Mouse (Mus musculus): ENCODE results near the gene Fads1. TPM values are rescaled to one million over a fixed set of nuclear protein-coding genes. Genes with fewer than 3 reads are reported as not detected.

Fads1 gene
- polyA plus RNA-seq, 1 experiment from 2014 or later = 89.6 TPM

- Histone ChIP-seq H3K4me3 (no peak overlapping the region), H3K27me3 (ENCODE audit: insufficient read depth, poor library complexity, severe bottlenecking) (peaks cover 45% of the 10 kb centered on the region; the same call in 1 of the 2 replicates), H3K4me1 (peaks cover 62% of the 10 kb centered on the region), H3K36me3 (no peaks in the 10 kb centered on the region), H3K9me3 (no peaks in the 10 kb centered on the region), H3K27ac (peak overlapping the region; percentile 54; the same call in 1 of the 2 replicates)
- no peak for DNase-seq (ENCODE audit: low spot score)
- 10% methylated on average over 8 of the region's 8 CpGs for WGBS
Measured at GRCm38 (mm10) chr19:10242916-10243315, 60.2 kb downstream of the Fads1 start.

- no peaks in the 10 kb centered on the region for H3K9me3 ChIP-seq
- H3K27ac ChIP-seq = peak overlapping the region; percentile 17; the same call in 1 of the 2 replicates
- no peaks in the 10 kb centered on the region for H3K36me3 ChIP-seq
- peaks cover 58% of the 10 kb centered on the region for H3K4me1 ChIP-seq
- H3K4me3 ChIP-seq = no peak overlapping the region
- WGBS = 16% methylated on average over 3 of the region's 3 CpGs
- DNase-seq (ENCODE audit: low spot score) = peak; percentile 83
- H3K27me3 ChIP-seq (ENCODE audit: insufficient read depth, poor library complexity, severe bottlenecking) = peaks cover 46% of the 10 kb centered on the region
Measured at GRCm38 (mm10) chr19:10244183-10244582, 61.5 kb downstream of the Fads1 start.

Small RNAs within 50 kb of the gene (microRNA-seq; reads per million reads assigned to microRNA genes)
- gene Mir6993 = not detected

Other genes starting within 250 kb of the Fads1 start
- 1,706 and 1,823 TPM in 2 replicates for gene Fth1, start 202.3 kb upstream of the Fads1 start, polyA plus RNA-seq (2016; fragmentation: Nextera tagmentation; extraction: Ambion mirVana)
- 0.73 and 0.95 TPM in 2 replicates for gene Best1, start 181.3 kb upstream of the Fads1 start, polyA plus RNA-seq (2016; fragmentation: Nextera tagmentation; extraction: Ambion mirVana)
- 51.5 and 57.6 TPM in 2 replicates for gene Rab3il1, start 181.2 kb upstream of the Fads1 start, polyA plus RNA-seq (2016; fragmentation: Nextera tagmentation; extraction: Ambion mirVana)
- 16.5 and 19.0 TPM in 2 replicates for gene Fads3, start 141.3 kb upstream of the Fads1 start, polyA plus RNA-seq (2016; fragmentation: Nextera tagmentation; extraction: Ambion mirVana)
- 72.7 and 87.6 TPM in 2 replicates for gene Fads2, start 81.1 kb upstream of the Fads1 start, polyA plus RNA-seq (2016; fragmentation: Nextera tagmentation; extraction: Ambion mirVana)
- gene Tmem258, start 21.1 kb downstream of the Fads1 start, polyA plus RNA-seq (2016; fragmentation: Nextera tagmentation; extraction: Ambion mirVana) = 384 and 400 TPM in 2 replicates
- gene Fen1, start 21.3 kb downstream of the Fads1 start, polyA plus RNA-seq (2016; fragmentation: Nextera tagmentation; extraction: Ambion mirVana) = 96.5 and 128 TPM in 2 replicates
- 17.4 and 30.6 TPM in 2 replicates for gene Myrf, start 57.9 kb downstream of the Fads1 start, polyA plus RNA-seq (2016; fragmentation: Nextera tagmentation; extraction: Ambion mirVana)
- gene Dagla, start 122.0 kb downstream of the Fads1 start, polyA plus RNA-seq (2016; fragmentation: Nextera tagmentation; extraction: Ambion mirVana) = 1.2 TPM in 2 replicates
- 0.16 and 0.35 TPM in 2 replicates for gene Syt7, start 206.2 kb downstream of the Fads1 start, polyA plus RNA-seq (2016; fragmentation: Nextera tagmentation; extraction: Ambion mirVana)